Comparison of ENCODE assay signal across 8 mouse cellular contexts in genomic region chr17:86166567-86167319, GRCm38 (mm10). TPM values are rescaled to one million over a fixed set of nuclear protein-coding genes. Genes with fewer than 3 reads are reported as not detected.
A peak's percentile ranks its signal among the peaks of the same experiment; 100 is the strongest.
DNase-seq lines count a peak whose midpoint lies in the region; ATAC-seq and TF ChIP-seq lines count a peak whose summit lies in the region.

No protein-coding gene starts in this region.

- H3K36me3 ChIP-seq in intestine, embryonic 14.5 days (ENCODE audit: control insufficient read depth, insufficient read depth, low read length) = no peaks in the 10 kb centered on the region
- no peaks in the 10 kb centered on the region for H3K36me3 ChIP-seq in limb, embryonic 11.5 days (ENCODE audit: control insufficient read depth, insufficient read depth, low read length)
- no peaks in the 10 kb centered on the region for H3K36me3 ChIP-seq in midbrain, embryonic 11.5 days (ENCODE audit: control insufficient read depth, insufficient read depth, low read length)
- H3K36me3 ChIP-seq in small intestine, adult 2 months (ENCODE audit: control insufficient read depth, insufficient read depth, low read length) = no peaks in the 10 kb centered on the region

- peaks cover 27% of the 10 kb centered on the region for H3K4me1 ChIP-seq in intestine, embryonic 14.5 days (replicated peaks; ENCODE audit: control insufficient read depth, insufficient read depth, low read length)
- H3K4me1 ChIP-seq in limb, embryonic 11.5 days (ENCODE audit: control insufficient read depth, insufficient read depth, low read length) = peaks cover 20% of the 10 kb centered on the region
- peaks cover 26% of the 10 kb centered on the region for H3K4me1 ChIP-seq in midbrain, embryonic 11.5 days (ENCODE audit: control insufficient read depth, insufficient read depth, low read length)
- peaks cover 38% of the 10 kb centered on the region for H3K4me1 ChIP-seq in small intestine, adult 2 months (ENCODE audit: control insufficient read depth, insufficient read depth, insufficient read length, low read length)

- H3K9me3 ChIP-seq in intestine, embryonic 14.5 days (ENCODE audit: control insufficient read depth, low read length) = no peaks in the 10 kb centered on the region
- no peaks in the 10 kb centered on the region for H3K9me3 ChIP-seq in limb, embryonic 11.5 days (ENCODE audit: control insufficient read depth, low read length)
- no peaks in the 10 kb centered on the region for H3K9me3 ChIP-seq in midbrain, embryonic 11.5 days (ENCODE audit: control insufficient read depth, low read length)

- peak; percentile 81 for DNase-seq in ZHBTc4 (ENCODE audit: low read depth, low spot score)
- DNase-seq in cerebellum, postnatal 25 days = peak; percentile 87 to 90
- peak; percentile 85 for DNase-seq in gastrocnemius, postnatal 25 days
- DNase-seq in intestine, embryonic 14.5 days (ENCODE audit: low spot score) = peak; percentile 92
- DNase-seq in limb, embryonic 11.5 days (ENCODE audit: low spot score) = peak; percentile 81
- DNase-seq in midbrain, embryonic 11.5 days (ENCODE audit: low spot score, missing footprints) = peak; percentile 96
- DNase-seq in c-Kit-positive CD71-positive TER-119-positive erythroid progenitor cells, embryonic 14.5 days (ENCODE audit: low spot score) = no peak

- peak overlapping the region; percentile 87 for H3K9ac ChIP-seq in intestine, embryonic 14.5 days (ENCODE audit: low read length)
- peak overlapping the region; percentile 85 for H3K9ac ChIP-seq in limb, embryonic 11.5 days (ENCODE audit: low read length)
- H3K9ac ChIP-seq in midbrain, embryonic 11.5 days (ENCODE audit: low read length) = peak overlapping the region; percentile 78

- peak overlapping the region; percentile 94 for H3K27ac ChIP-seq in intestine, embryonic 14.5 days (ENCODE audit: low read depth)
- H3K27ac ChIP-seq in limb, embryonic 11.5 days (replicated peaks; ENCODE audit: low read depth, low read length) = peak overlapping the region; percentile 95
- H3K27ac ChIP-seq in midbrain, embryonic 11.5 days (ENCODE audit: low read depth, low read length) = peak overlapping the region; percentile 78
- peak overlapping the region; percentile 99 for H3K27ac ChIP-seq in small intestine, adult 2 months (ENCODE audit: insufficient read depth, low read depth, low read length)

- peak overlapping the region; percentile 77 for H3K4me3 ChIP-seq in intestine, embryonic 14.5 days (ENCODE audit: low read depth, low read length)
- H3K4me3 ChIP-seq in limb, embryonic 11.5 days (ENCODE audit: low read depth, low read length) = peak overlapping the region; percentile 68
- peak overlapping the region; percentile 65 for H3K4me3 ChIP-seq in midbrain, embryonic 11.5 days (ENCODE audit: low read depth, low read length)
- peak overlapping the region; percentile 78 for H3K4me3 ChIP-seq in small intestine, adult 2 months (ENCODE audit: low read depth, low read length)

- WGBS in intestine, embryonic 14.5 days = under 1% methylated on average over 46 of the region's 46 CpGs
- WGBS in limb, embryonic 11.5 days = under 1% methylated on average over 46 of the region's 46 CpGs
- under 1% methylated on average over 46 of the region's 46 CpGs for WGBS in midbrain, embryonic 11.5 days
- under 1% methylated on average over 46 of the region's 46 CpGs for WGBS in small intestine, adult 2 months

- no peaks in the 10 kb centered on the region for H3K27me3 ChIP-seq in intestine, embryonic 14.5 days (replicated peaks; ENCODE audit: control insufficient read depth, insufficient read depth, low read length)
- no peaks in the 10 kb centered on the region for H3K27me3 ChIP-seq in limb, embryonic 11.5 days (ENCODE audit: control insufficient read depth, insufficient read depth, low read length)
- peaks cover 13% of the 10 kb centered on the region for H3K27me3 ChIP-seq in midbrain, embryonic 11.5 days (ENCODE audit: control insufficient read depth, insufficient read depth, low read length)
- H3K27me3 ChIP-seq in small intestine, adult 2 months (ENCODE audit: control insufficient read depth, insufficient read depth, low read length) = no peaks in the 10 kb centered on the region

- H3K4me2 ChIP-seq in intestine, embryonic 14.5 days (ENCODE audit: low read length) = peak overlapping the region; percentile 98
- peak overlapping the region; percentile 96 for H3K4me2 ChIP-seq in limb, embryonic 11.5 days (ENCODE audit: low read depth, severe bottlenecking)
- peak overlapping the region; percentile 97 for H3K4me2 ChIP-seq in midbrain, embryonic 11.5 days

- no peak for TF ChIP-seq CTCF in small intestine, adult 2 months (IDR thresholded peaks at IDR 0.05; ENCODE audit: extremely low read depth, insufficient read length, insufficient replicate concordance, low read depth, low read length)

- peak; percentile 59 for ATAC-seq in intestine, embryonic 14.5 days (replicated peaks; ENCODE audit: low FRiP score, low TSS enrichment, low read depth)
- ATAC-seq in limb, embryonic 11.5 days (ENCODE audit: insufficient number of reproducible peaks, low FRiP score, low TSS enrichment, low read depth) = peak; percentile 67; the same call in 1 of the 2 replicates
- peak; percentile 77 for ATAC-seq in midbrain, embryonic 11.5 days (ENCODE audit: low FRiP score)

- peak; percentile 66 for TF ChIP-seq POLR2A in small intestine, adult 2 months (IDR thresholded peaks at IDR 0.05; ENCODE audit: low read depth, low read length)

RNA-seq across cellular contexts. Expression of gene Prkce, which starts 0.8 kb away (rescaled TPM):
- 1 to 10 TPM; 6.9 to 7.4 TPM for total RNA-seq in gastrocnemius, postnatal 25 days (2021)
- polyA plus RNA-seq in intestine, embryonic 14.5 days (2014; fragmentation: Nextera tagmentation; extraction: Ambion mirVana) = 7.5 and 7.7 TPM in 2 replicates
- 5.1 and 6.1 TPM in 2 replicates for polyA plus RNA-seq in limb, embryonic 11.5 days (2014; fragmentation: Nextera tagmentation; extraction: Ambion mirVana)
- 3.5 and 3.8 TPM in 2 replicates for polyA plus RNA-seq in midbrain, embryonic 11.5 days (2014; fragmentation: Nextera tagmentation; extraction: Ambion mirVana)
- polyA plus RNA-seq in small intestine, adult 2 months (2012; rRNA removed) = 1.5 and 3.3 TPM in 2 replicates

RNA-seq across cellular contexts. Expression of gene Srbd1, which starts 21.8 kb away (rescaled TPM):
- 1 to 10 TPM; 4.7 to 5.3 TPM for total RNA-seq in gastrocnemius, postnatal 25 days (2021)
- 7.5 and 9.4 TPM in 2 replicates for polyA plus RNA-seq in intestine, embryonic 14.5 days (2014; fragmentation: Nextera tagmentation; extraction: Ambion mirVana)
- polyA plus RNA-seq in limb, embryonic 11.5 days (2014; fragmentation: Nextera tagmentation; extraction: Ambion mirVana) = 13.9 and 14.3 TPM in 2 replicates
- 10.3 and 11.4 TPM in 2 replicates for polyA plus RNA-seq in midbrain, embryonic 11.5 days (2014; fragmentation: Nextera tagmentation; extraction: Ambion mirVana)
- polyA plus RNA-seq in small intestine, adult 2 months (2012; rRNA removed) = 0.50 and 0.80 TPM in 2 replicates
